Mouse (Mus musculus): Measurements from ENCODE around the gene D630023F18Rik. TPM values are rescaled to one million over a fixed set of nuclear protein-coding genes. Genes with fewer than 3 reads are reported as not detected.

The D630023F18Rik gene
- polyA plus RNA-seq (2014; fragmentation: Nextera tagmentation; extraction: Ambion mirVana), result 0.57 and 0.80 TPM in 2 replicates

DNA sequence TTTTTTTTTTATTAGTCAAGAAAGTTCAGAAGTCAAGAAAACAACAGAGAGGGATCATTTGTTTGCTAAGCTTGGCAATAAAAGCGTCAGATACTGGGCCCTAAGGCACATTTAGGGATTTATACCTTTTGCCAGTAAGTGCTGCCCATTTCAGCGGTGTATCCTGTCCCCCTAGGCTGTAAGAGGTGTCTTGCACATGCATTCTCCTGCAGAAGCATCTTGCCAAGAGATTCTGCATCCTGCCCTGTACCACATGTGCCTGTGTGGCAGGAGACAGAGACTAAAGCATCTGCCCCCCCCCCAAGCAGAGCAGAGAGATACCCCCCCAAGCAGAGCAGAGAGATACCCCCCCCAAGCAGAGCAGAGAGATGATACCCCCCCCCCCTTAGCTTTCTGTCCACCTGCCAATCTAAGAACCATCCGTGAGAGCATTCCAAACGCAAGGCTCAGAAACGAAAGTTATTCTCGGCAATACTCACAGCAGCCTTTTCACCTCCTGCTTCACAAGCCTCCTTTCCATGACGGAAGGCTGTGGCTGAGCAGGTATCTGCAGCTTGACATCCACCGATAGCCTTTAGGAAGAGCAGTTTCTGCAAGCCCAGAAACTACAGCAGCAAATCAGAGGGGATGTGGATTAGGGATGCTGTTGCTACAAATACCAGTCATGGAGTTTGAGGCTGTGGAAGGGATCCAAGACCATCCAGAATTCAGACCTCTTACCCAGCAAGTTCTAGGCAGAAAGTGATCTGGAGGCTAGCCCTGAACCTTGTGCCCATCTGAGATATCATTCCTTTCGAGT, at the start of gene D630023F18Rik:
D630023F18Rik (minus strand) TSS at position 641 of the 799 bp plus-strand sequence.
- 20% methylated on average over 9 of the region's 9 CpGs for WGBS
- Histone ChIP-seq H3K4me1 (ENCODE audit: control insufficient read depth, insufficient read depth, low read length) (no peaks in the 10 kb centered on the region), H3K4me3 (replicated peaks; ENCODE audit: low read depth, low read length) (peak within 1 kb of the TSS; percentile 21), H3K27me3 (ENCODE audit: control insufficient read depth, insufficient read depth, low read length) (no peaks in the 10 kb centered on the region), H3K36me3 (ENCODE audit: control insufficient read depth, insufficient read depth, low read length) (no peaks in the 10 kb centered on the region), H3K9me3 (ENCODE audit: control insufficient read depth, low read length) (no peaks in the 10 kb centered on the region), H3K27ac (replicated peaks; ENCODE audit: low read depth, low read length) (no peak within 1 kb of the TSS), H3K9ac (replicated peaks; ENCODE audit: low read length) (no peak within 1 kb of the TSS; the same call in 1 of the 2 replicates), H3K4me2 (ENCODE audit: low read length) (peak within 1 kb of the TSS; percentile 52)
- DNase-seq (peak; percentile 43), ATAC-seq (ENCODE audit: low FRiP score, low TSS enrichment) (no peak)

DNA sequence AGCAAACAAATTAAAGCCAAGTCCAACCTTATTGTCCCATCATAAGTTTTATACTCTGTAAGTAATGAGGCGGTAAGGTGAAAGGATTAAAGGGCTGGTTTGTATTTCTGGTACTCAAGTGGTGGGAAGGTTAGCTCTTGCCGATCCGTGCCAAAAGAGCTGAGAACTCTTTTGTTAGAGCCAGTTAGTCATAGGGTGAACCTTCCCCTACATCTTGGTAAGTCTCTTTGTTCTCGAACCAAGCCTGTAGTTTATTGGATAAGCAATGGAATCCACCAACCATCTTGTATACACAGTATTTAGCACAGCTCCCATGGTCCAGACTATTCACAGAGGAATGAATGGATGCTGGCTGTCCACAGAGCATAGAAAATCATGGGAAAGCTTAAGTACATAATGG, 48.6 kb upstream of the D630023F18Rik start:
- no peaks in the 10 kb centered on the region for H3K27me3 ChIP-seq (ENCODE audit: control insufficient read depth, insufficient read depth, low read length)
- H3K36me3 ChIP-seq (ENCODE audit: control insufficient read depth, insufficient read depth, low read length), result peaks cover 72% of the 10 kb centered on the region
- H3K4me1 ChIP-seq (ENCODE audit: control insufficient read depth, insufficient read depth, low read length), result peaks cover 18% of the 10 kb centered on the region
- H3K4me2 ChIP-seq (ENCODE audit: low read length), result no peak overlapping the region
- ATAC-seq (ENCODE audit: low FRiP score, low TSS enrichment) (no peak), DNase-seq (no peak)
- H3K9me3 ChIP-seq (ENCODE audit: control insufficient read depth, low read length), result no peaks in the 10 kb centered on the region
- WGBS, result 72% methylated on average over 4 of the region's 4 CpGs
- no peak overlapping the region for H3K4me3 ChIP-seq (replicated peaks; ENCODE audit: low read depth, low read length)
- no peak overlapping the region for H3K9ac ChIP-seq (replicated peaks; ENCODE audit: low read length)
- no peak overlapping the region for H3K27ac ChIP-seq (replicated peaks; ENCODE audit: low read depth, low read length)

DNA sequence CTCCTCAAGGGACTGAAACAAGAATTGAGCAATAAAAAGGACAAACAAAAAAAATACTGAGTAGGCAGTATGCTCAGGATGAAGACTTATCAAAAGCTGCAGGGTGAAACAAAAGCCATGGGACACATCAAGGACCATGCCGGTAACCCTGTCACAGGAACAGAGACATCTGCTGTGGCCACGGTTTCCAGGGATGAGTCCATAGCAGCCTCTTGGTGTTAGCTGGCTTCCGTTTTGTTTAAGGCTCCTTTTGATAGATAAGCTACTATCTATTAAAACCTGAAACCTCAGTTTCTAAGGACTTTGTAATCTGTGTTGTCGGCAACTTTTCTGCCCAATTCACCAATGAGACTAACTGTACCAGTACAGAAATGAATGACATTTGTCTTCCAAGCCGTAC, 46.9 kb upstream of the D630023F18Rik start:
- DNase-seq, result no peak
- no peak overlapping the region for H3K4me3 ChIP-seq (replicated peaks; ENCODE audit: low read depth, low read length)
- no peaks in the 10 kb centered on the region for H3K9me3 ChIP-seq (ENCODE audit: control insufficient read depth, low read length)
- H3K4me2 ChIP-seq (ENCODE audit: low read length), result no peak overlapping the region
- ATAC-seq (ENCODE audit: low FRiP score, low TSS enrichment), result no peak
- no peak overlapping the region for H3K9ac ChIP-seq (replicated peaks; ENCODE audit: low read length)
- H3K36me3 ChIP-seq (ENCODE audit: control insufficient read depth, insufficient read depth, low read length), result peaks cover 88% of the 10 kb centered on the region
- no peaks in the 10 kb centered on the region for H3K27me3 ChIP-seq (ENCODE audit: control insufficient read depth, insufficient read depth, low read length)
- H3K4me1 ChIP-seq (ENCODE audit: control insufficient read depth, insufficient read depth, low read length), result peaks cover 5% of the 10 kb centered on the region; the same call in 1 of the 2 replicates
- H3K27ac ChIP-seq (replicated peaks; ENCODE audit: low read depth, low read length), result no peak overlapping the region
- WGBS, result 89% methylated on average over 5 of the region's 5 CpGs

GRCm38 (mm10) chr1:65169536-65169935, 46.5 kb upstream of the D630023F18Rik start:
- Histone ChIP-seq H3K4me1 (ENCODE audit: control insufficient read depth, insufficient read depth, low read length) (peaks cover 5% of the 10 kb centered on the region; the same call in 1 of the 2 replicates), H3K27ac (replicated peaks; ENCODE audit: low read depth, low read length) (no peak overlapping the region), H3K4me2 (ENCODE audit: low read length) (no peak overlapping the region), H3K4me3 (replicated peaks; ENCODE audit: low read depth, low read length) (no peak overlapping the region), H3K9me3 (ENCODE audit: control insufficient read depth, low read length) (no peaks in the 10 kb centered on the region), H3K36me3 (ENCODE audit: control insufficient read depth, insufficient read depth, low read length) (peaks cover 91% of the 10 kb centered on the region), H3K9ac (replicated peaks; ENCODE audit: low read length) (no peak overlapping the region), H3K27me3 (ENCODE audit: control insufficient read depth, insufficient read depth, low read length) (no peaks in the 10 kb centered on the region)
- no peak for ATAC-seq (ENCODE audit: low FRiP score, low TSS enrichment)
- DNase-seq, result no peak
- WGBS, result 97% methylated on average over 7 of the region's 7 CpGs

DNA sequence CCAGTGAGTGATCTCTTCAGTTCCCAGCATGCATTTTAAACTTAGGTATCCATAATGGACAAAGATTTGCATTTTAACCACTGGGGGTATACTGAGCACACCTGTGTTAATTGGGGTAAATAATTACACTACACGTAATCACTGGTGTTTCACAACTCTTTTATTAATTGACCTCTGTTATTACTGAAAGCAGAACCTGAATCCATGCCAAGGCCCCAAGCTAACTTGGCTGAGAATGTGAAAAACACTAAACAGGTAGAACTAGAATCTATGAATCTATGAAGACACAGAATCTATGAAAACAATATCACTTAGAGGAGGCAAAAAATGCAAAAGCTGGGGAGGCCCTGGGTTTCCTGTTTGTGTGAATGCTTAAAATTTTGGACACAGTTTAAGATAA, 44.5 kb upstream of the D630023F18Rik start:
- ATAC-seq (ENCODE audit: low FRiP score, low TSS enrichment) (no peak), DNase-seq (no peak)
- Histone ChIP-seq H3K27ac (replicated peaks; ENCODE audit: low read depth, low read length) (no peak overlapping the region), H3K9me3 (ENCODE audit: control insufficient read depth, low read length) (no peaks in the 10 kb centered on the region), H3K4me3 (replicated peaks; ENCODE audit: low read depth, low read length) (no peak overlapping the region), H3K4me1 (ENCODE audit: control insufficient read depth, insufficient read depth, low read length) (peaks cover 3% of the 10 kb centered on the region; the same call in 1 of the 2 replicates), H3K36me3 (ENCODE audit: control insufficient read depth, insufficient read depth, low read length) (peaks cover 90% of the 10 kb centered on the region), H3K27me3 (ENCODE audit: control insufficient read depth, insufficient read depth, low read length) (no peaks in the 10 kb centered on the region), H3K4me2 (ENCODE audit: low read length) (no peak overlapping the region), H3K9ac (replicated peaks; ENCODE audit: low read length) (no peak overlapping the region)
- 96% methylated on average over 1 of the region's 1 CpGs for WGBS

DNA sequence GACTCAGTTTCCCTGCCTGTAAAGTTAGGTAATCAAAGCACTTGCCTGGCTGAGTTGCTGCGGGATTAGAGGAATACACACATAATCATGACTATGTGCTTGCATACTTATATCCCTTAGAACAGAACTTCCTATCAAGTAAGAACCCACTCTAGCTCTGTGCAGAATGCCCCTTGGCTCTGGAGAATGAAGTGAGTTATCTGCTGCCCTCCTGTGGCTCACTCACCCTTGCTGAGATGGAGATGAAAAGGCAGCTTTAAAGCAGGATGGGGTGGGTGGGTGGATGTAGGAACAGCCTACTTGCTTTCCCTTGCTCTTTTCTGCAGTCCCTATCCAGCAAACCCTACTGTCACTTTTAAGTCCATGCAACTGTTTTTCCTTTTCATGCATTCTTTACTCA, 39.2 kb upstream of the D630023F18Rik start:
- WGBS, result 95% methylated on average over 1 of the region's 1 CpGs
- DNase-seq, result no peak
- Histone ChIP-seq H3K9me3 (ENCODE audit: control insufficient read depth, low read length) (no peaks in the 10 kb centered on the region), H3K27ac (replicated peaks; ENCODE audit: low read depth, low read length) (no peak overlapping the region), H3K9ac (replicated peaks; ENCODE audit: low read length) (no peak overlapping the region), H3K4me2 (ENCODE audit: low read length) (no peak overlapping the region), H3K4me3 (replicated peaks; ENCODE audit: low read depth, low read length) (no peak overlapping the region), H3K36me3 (ENCODE audit: control insufficient read depth, insufficient read depth, low read length) (peaks cover 92% of the 10 kb centered on the region), H3K4me1 (ENCODE audit: control insufficient read depth, insufficient read depth, low read length) (no peaks in the 10 kb centered on the region), H3K27me3 (ENCODE audit: control insufficient read depth, insufficient read depth, low read length) (no peaks in the 10 kb centered on the region)
- ATAC-seq (ENCODE audit: low FRiP score, low TSS enrichment), result no peak

DNA sequence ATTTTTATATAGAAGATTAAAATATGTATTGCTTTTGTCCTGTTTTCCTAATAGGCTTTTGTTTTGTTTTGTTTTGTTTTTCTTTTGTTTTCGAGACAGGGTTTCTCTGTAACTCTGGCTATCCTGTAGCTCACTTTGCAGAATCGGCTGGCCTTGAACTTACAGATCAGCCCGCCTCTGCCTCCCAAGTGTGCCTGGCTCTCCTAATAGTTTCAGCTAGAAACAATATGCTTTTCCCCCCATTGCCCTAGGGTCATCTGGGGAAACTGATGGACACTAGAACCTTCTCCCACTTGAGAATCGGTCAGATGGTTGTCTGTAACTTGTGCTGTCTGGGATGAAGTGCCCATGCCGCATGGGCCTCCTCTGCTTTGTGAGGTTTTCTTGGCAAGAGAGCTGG, 33.1 kb upstream of the D630023F18Rik start:
- Histone ChIP-seq H3K36me3 (ENCODE audit: control insufficient read depth, insufficient read depth, low read length) (peaks cover 34% of the 10 kb centered on the region), H3K9ac (replicated peaks; ENCODE audit: low read length) (no peak overlapping the region), H3K4me1 (ENCODE audit: control insufficient read depth, insufficient read depth, low read length) (no peaks in the 10 kb centered on the region), H3K27me3 (ENCODE audit: control insufficient read depth, insufficient read depth, low read length) (no peaks in the 10 kb centered on the region), H3K4me2 (ENCODE audit: low read length) (no peak overlapping the region), H3K9me3 (ENCODE audit: control insufficient read depth, low read length) (no peaks in the 10 kb centered on the region), H3K27ac (replicated peaks; ENCODE audit: low read depth, low read length) (no peak overlapping the region), H3K4me3 (replicated peaks; ENCODE audit: low read depth, low read length) (no peak overlapping the region)
- 96% methylated on average over 5 of the region's 5 CpGs for WGBS
- DNase-seq (no peak), ATAC-seq (ENCODE audit: low FRiP score, low TSS enrichment) (no peak)

DNA sequence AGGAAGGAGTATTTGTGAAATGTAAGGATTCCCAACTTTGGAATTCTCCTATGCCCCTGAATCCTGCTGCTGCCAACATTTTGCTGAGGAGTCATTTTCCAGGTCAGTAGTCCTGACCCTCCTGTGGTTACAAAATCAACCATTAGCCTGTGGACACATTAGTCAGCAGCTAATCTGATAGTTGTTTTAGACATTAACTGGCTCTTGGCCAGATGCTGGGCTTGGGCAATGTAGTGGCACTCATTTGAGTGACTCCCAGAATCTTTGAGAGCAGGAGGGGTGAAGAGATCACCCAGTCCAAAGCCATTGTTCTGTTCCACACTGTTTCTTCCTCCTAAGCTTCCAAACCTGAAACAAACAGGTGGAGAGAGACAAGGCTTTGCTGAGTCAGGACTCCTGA, 31.8 kb upstream of the D630023F18Rik start:
- Histone ChIP-seq H3K9ac (replicated peaks; ENCODE audit: low read length) (no peak overlapping the region), H3K4me3 (replicated peaks; ENCODE audit: low read depth, low read length) (no peak overlapping the region), H3K36me3 (ENCODE audit: control insufficient read depth, insufficient read depth, low read length) (peaks cover 21% of the 10 kb centered on the region), H3K4me1 (ENCODE audit: control insufficient read depth, insufficient read depth, low read length) (no peaks in the 10 kb centered on the region), H3K9me3 (ENCODE audit: control insufficient read depth, low read length) (no peaks in the 10 kb centered on the region), H3K27me3 (ENCODE audit: control insufficient read depth, insufficient read depth, low read length) (no peaks in the 10 kb centered on the region), H3K27ac (replicated peaks; ENCODE audit: low read depth, low read length) (no peak overlapping the region), H3K4me2 (ENCODE audit: low read length) (no peak overlapping the region)
- no peak for DNase-seq
- no peak for ATAC-seq (ENCODE audit: low FRiP score, low TSS enrichment)

GRCm38 (mm10) chr1:65147971-65148370, 25.0 kb upstream of the D630023F18Rik start:
- no peak overlapping the region for H3K9ac ChIP-seq (replicated peaks; ENCODE audit: low read length)
- H3K9me3 ChIP-seq (ENCODE audit: control insufficient read depth, low read length), result no peaks in the 10 kb centered on the region
- no peaks in the 10 kb centered on the region for H3K36me3 ChIP-seq (ENCODE audit: control insufficient read depth, insufficient read depth, low read length)
- no peak overlapping the region for H3K27ac ChIP-seq (replicated peaks; ENCODE audit: low read depth, low read length)
- no peak for ATAC-seq (ENCODE audit: low FRiP score, low TSS enrichment)
- no peaks in the 10 kb centered on the region for H3K4me1 ChIP-seq (ENCODE audit: control insufficient read depth, insufficient read depth, low read length)
- DNase-seq, result no peak
- no peak overlapping the region for H3K4me2 ChIP-seq (ENCODE audit: low read length)
- H3K27me3 ChIP-seq (ENCODE audit: control insufficient read depth, insufficient read depth, low read length), result no peaks in the 10 kb centered on the region
- WGBS, result 84% methylated on average over 3 of the region's 3 CpGs
- no peak overlapping the region for H3K4me3 ChIP-seq (replicated peaks; ENCODE audit: low read depth, low read length)

Data from midbrain, embryonic 14.5 days (tissue).